Mouse (Mus musculus): ENCODE data around the gene Mroh3. TPM values are rescaled to one million over a fixed set of nuclear protein-coding genes. Genes with fewer than 3 reads are reported as not detected.

Gene Mroh3
- polyA plus RNA-seq, 1 experiment from 2014 or later: 0.17 TPM

GRCm38 (mm10) chr1:136134547-136134946 is 78.1 kb downstream of the Mroh3 start:
- no peak overlapping the region for H3K4me3 ChIP-seq (ENCODE audit: low read length)
- 64% methylated on average over 2 of the region's 2 CpGs for WGBS
- peak overlapping the region; percentile 36; the same call in 1 of the 2 replicates for H3K9ac ChIP-seq (replicated peaks; ENCODE audit: low read length)
- H3K36me3 ChIP-seq (ENCODE audit: insufficient read depth, low read length): no peaks in the 10 kb centered on the region
- no peaks in the 10 kb centered on the region for H3K27me3 ChIP-seq (ENCODE audit: insufficient read depth, low read length)
- no peak for ATAC-seq (ENCODE audit: low FRiP score, low TSS enrichment)
- H3K9me3 ChIP-seq (ENCODE audit: low read length): no peaks in the 10 kb centered on the region
- no peak overlapping the region for H3K4me2 ChIP-seq (replicated peaks; ENCODE audit: low read depth, low read length)
- peaks cover 88% of the 10 kb centered on the region for H3K4me1 ChIP-seq (ENCODE audit: insufficient read depth, low read length)
- no peak overlapping the region for H3K27ac ChIP-seq (ENCODE audit: low read length)

DNA sequence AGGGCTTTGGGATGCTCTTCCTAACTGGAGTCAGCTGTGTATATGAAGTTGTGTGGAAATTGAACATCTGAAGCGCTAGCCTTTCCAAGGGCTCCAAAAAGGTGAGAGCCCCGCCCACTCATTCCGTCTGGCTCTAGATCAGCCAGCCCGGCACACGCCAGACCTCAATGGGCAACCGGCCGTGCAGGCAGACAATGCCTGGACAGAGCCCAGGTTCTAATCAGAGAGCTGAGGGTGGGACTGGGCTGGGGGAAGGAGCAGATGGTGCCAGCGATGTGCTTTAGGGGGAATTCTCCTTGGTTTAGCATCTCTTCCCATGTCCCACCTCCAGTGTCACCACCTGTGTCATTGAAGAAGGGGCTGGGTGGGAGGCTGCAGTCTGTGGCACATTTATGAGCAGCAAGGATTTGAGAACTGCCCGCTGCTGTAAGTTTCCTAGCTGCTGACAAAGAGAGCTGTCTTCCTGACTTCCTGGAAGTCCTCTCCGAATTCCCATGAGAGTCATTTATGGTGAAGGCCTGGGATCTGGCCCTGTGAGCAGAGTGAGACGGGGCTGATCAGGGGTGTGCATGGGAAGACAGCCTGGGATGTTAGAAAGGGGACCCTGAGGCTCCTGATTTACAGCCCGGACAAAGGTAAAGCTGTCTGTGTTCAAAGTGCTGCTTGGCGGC is 78.9 kb downstream of the Mroh3 start:
- WGBS: 23% methylated on average over 13 of the region's 13 CpGs
- Histone ChIP-seq H3K36me3 (ENCODE audit: insufficient read depth, low read length) (no peaks in the 10 kb centered on the region), H3K27ac (ENCODE audit: low read length) (no peak overlapping the region), H3K9ac (replicated peaks; ENCODE audit: low read length) (peak overlapping the region; percentile 36; the same call in 1 of the 2 replicates), H3K4me2 (replicated peaks; ENCODE audit: low read depth, low read length) (peak overlapping the region; percentile 1), H3K4me3 (ENCODE audit: low read length) (no peak overlapping the region), H3K4me1 (ENCODE audit: insufficient read depth, low read length) (peaks cover 87% of the 10 kb centered on the region), H3K27me3 (ENCODE audit: insufficient read depth, low read length) (no peaks in the 10 kb centered on the region), H3K9me3 (ENCODE audit: low read length) (no peaks in the 10 kb centered on the region)
- ATAC-seq (ENCODE audit: low FRiP score, low TSS enrichment): no peak

- Histone ChIP-seq H3K9me3 (ENCODE audit: low read length) (no peaks in the 10 kb centered on the region), H3K4me3 (ENCODE audit: low read length) (peak overlapping the region; percentile 58), H3K36me3 (ENCODE audit: insufficient read depth, low read length) (no peaks in the 10 kb centered on the region), H3K4me2 (replicated peaks; ENCODE audit: low read depth, low read length) (peak overlapping the region; percentile 89), H3K27me3 (ENCODE audit: insufficient read depth, low read length) (no peaks in the 10 kb centered on the region), H3K9ac (replicated peaks; ENCODE audit: low read length) (0 out of 2 replicates have a peak overlapping the region, but pooled peaks have one; percentile 76), H3K27ac (ENCODE audit: low read length) (no peak overlapping the region), H3K4me1 (ENCODE audit: insufficient read depth, low read length) (peaks cover 84% of the 10 kb centered on the region)
- 45% methylated on average over 10 of the region's 10 CpGs for WGBS
- ATAC-seq (ENCODE audit: low FRiP score, low TSS enrichment): no peak
Measured at GRCm38 (mm10) chr1:136132386-136133201, 80.0 kb downstream of the Mroh3 start.

Other genes starting within 250 kb of the Mroh3 start
- gene Igfn1, start 206.5 kb downstream of the Mroh3 start, polyA plus RNA-seq (2015; fragmentation: Nextera tagmentation; extraction: Ambion mirVana): 0.17 and 0.30 TPM in 2 replicates
- 260 and 268 TPM in 2 replicates for gene Tmem9, start 204.7 kb downstream of the Mroh3 start, polyA plus RNA-seq (2015; fragmentation: Nextera tagmentation; extraction: Ambion mirVana)
- not detected in 2 replicates for gene Ascl5, start 162.0 kb downstream of the Mroh3 start, polyA plus RNA-seq (2015; fragmentation: Nextera tagmentation; extraction: Ambion mirVana)
- 0.36 TPM in 2 replicates for gene Cacna1s, start 160.1 kb downstream of the Mroh3 start, polyA plus RNA-seq (2015; fragmentation: Nextera tagmentation; extraction: Ambion mirVana)
- 2.2 TPM in 2 replicates for gene Kif21b, start 81.4 kb downstream of the Mroh3 start, polyA plus RNA-seq (2015; fragmentation: Nextera tagmentation; extraction: Ambion mirVana)
- gene Inava, start 21.4 kb upstream of the Mroh3 start, polyA plus RNA-seq (2015; fragmentation: Nextera tagmentation; extraction: Ambion mirVana): 20.2 and 22.2 TPM in 2 replicates
- gene Gpr25, start 48.0 kb upstream of the Mroh3 start, polyA plus RNA-seq (2015; fragmentation: Nextera tagmentation; extraction: Ambion mirVana): not detected in 2 replicates
- gene Camsap2, start 133.3 kb upstream of the Mroh3 start, polyA plus RNA-seq (2015; fragmentation: Nextera tagmentation; extraction: Ambion mirVana): 9.0 and 9.2 TPM in 2 replicates
- 17.8 and 19.9 TPM in 2 replicates for gene Ddx59, start 202.4 kb upstream of the Mroh3 start, polyA plus RNA-seq (2015; fragmentation: Nextera tagmentation; extraction: Ambion mirVana)

Measured in kidney, embryonic 16.5 days (tissue).